Mouse (Mus musculus): Measurements from ENCODE around the gene Wipi2. TPM values are rescaled to one million over a fixed set of nuclear protein-coding genes. Genes with fewer than 3 reads are reported as not detected.

Gene Wipi2
- polyA plus RNA-seq (2014; fragmentation: Nextera tagmentation; extraction: Ambion mirVana): 41.2 and 48.3 TPM in 2 replicates

- WGBS: 91% methylated on average over 2 of the region's 2 CpGs
- H3K27ac ChIP-seq (replicated peaks; ENCODE audit: low read depth, low read length): no peak within 1 kb of the TSS
- H3K9me3 ChIP-seq (ENCODE audit: control insufficient read depth, low read length): no peaks in the 10 kb centered on the region
Measured at GRCm38 (mm10) chr5:142627398-142627797, at the start of gene Wipi2. Wipi2 (plus strand) TSS chr5:142627698.

GRCm38 (mm10) chr5:142578192-142578591, 49.3 kb upstream of the Wipi2 start:
- H3K9ac ChIP-seq (replicated peaks; ENCODE audit: low read length): no peak overlapping the region
- no peak overlapping the region for H3K27ac ChIP-seq (replicated peaks; ENCODE audit: low read depth, low read length)
- ATAC-seq (ENCODE audit: low FRiP score, low TSS enrichment): no peak
- no peak for DNase-seq
- no peaks in the 10 kb centered on the region for H3K27me3 ChIP-seq (ENCODE audit: control insufficient read depth, insufficient read depth, low read length)
- 89% methylated on average over 10 of the region's 10 CpGs for WGBS
- H3K4me2 ChIP-seq (ENCODE audit: low read length): no peak overlapping the region
- no peaks in the 10 kb centered on the region for H3K4me1 ChIP-seq (ENCODE audit: control insufficient read depth, insufficient read depth, low read length)
- no peaks in the 10 kb centered on the region for H3K36me3 ChIP-seq (ENCODE audit: control insufficient read depth, insufficient read depth, low read length)
- 0 out of 2 replicates have a peak, but pooled peaks cover 3% of the 10 kb centered on the region for H3K9me3 ChIP-seq (ENCODE audit: control insufficient read depth, low read length)
- H3K4me3 ChIP-seq (replicated peaks; ENCODE audit: low read depth, low read length): no peak overlapping the region

More at GRCm38 (mm10) chr5:142627398-142627797, at the start of gene Wipi2:
- peak within 1 kb of the TSS; percentile 61 for H3K9ac ChIP-seq (replicated peaks; ENCODE audit: low read length)
- H3K4me3 ChIP-seq (replicated peaks; ENCODE audit: low read depth, low read length): peak within 1 kb of the TSS; percentile 95
- no peak for DNase-seq
- H3K4me2 ChIP-seq (ENCODE audit: low read length): peak within 1 kb of the TSS; percentile 70
- ATAC-seq (ENCODE audit: low FRiP score, low TSS enrichment): no peak
- peaks cover 12% of the 10 kb centered on the region for H3K4me1 ChIP-seq (ENCODE audit: control insufficient read depth, insufficient read depth, low read length)
- H3K36me3 ChIP-seq (ENCODE audit: control insufficient read depth, insufficient read depth, low read length): no peaks in the 10 kb centered on the region
- H3K27me3 ChIP-seq (ENCODE audit: control insufficient read depth, insufficient read depth, low read length): no peaks in the 10 kb centered on the region

DNA sequence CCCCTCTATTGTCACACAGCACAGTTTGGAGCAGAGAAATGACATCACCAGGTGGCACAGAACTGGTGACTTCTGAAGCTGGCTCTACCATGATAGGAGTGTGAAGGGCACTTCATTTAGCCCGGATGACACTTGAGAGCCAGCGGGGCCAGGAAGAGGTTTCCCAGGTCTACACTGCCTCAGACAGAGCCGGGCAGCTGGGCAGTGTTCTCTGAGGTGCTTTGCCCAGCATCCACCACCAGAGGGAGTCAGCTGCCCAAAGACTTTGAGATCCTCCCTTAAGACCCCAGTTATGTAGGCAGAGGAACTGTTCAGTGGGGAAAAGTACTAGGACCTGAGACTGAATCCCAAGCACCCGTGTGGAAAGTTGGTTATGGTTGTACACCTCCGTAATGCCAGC, 46.0 kb upstream of the Wipi2 start:
- Histone ChIP-seq H3K9ac (replicated peaks; ENCODE audit: low read length) (no peak overlapping the region), H3K36me3 (ENCODE audit: control insufficient read depth, insufficient read depth, low read length) (no peaks in the 10 kb centered on the region), H3K27me3 (ENCODE audit: control insufficient read depth, insufficient read depth, low read length) (no peaks in the 10 kb centered on the region), H3K4me1 (ENCODE audit: control insufficient read depth, insufficient read depth, low read length) (peaks cover 6% of the 10 kb centered on the region), H3K9me3 (ENCODE audit: control insufficient read depth, low read length) (0 out of 2 replicates have a peak, but pooled peaks cover 3% of the 10 kb centered on the region), H3K4me3 (replicated peaks; ENCODE audit: low read depth, low read length) (no peak overlapping the region), H3K27ac (replicated peaks; ENCODE audit: low read depth, low read length) (no peak overlapping the region), H3K4me2 (ENCODE audit: low read length) (no peak overlapping the region)
- 24% methylated on average over 5 of the region's 5 CpGs for whole genome bisulfite sequencing
- ATAC-seq (ENCODE audit: low FRiP score, low TSS enrichment): 0 out of 2 replicates have a peak, but pooled peaks have one; percentile 31
- DNase-seq: peak; percentile 89

GRCm38 (mm10) chr5:142583616-142584126, 43.8 kb upstream of the Wipi2 start:
- DNase-seq: peak; percentile 84
- Histone ChIP-seq H3K27ac (replicated peaks; ENCODE audit: low read depth, low read length) (peak overlapping the region; percentile 66), H3K27me3 (ENCODE audit: control insufficient read depth, insufficient read depth, low read length) (no peaks in the 10 kb centered on the region), H3K4me2 (ENCODE audit: low read length) (peak overlapping the region; percentile 31), H3K4me3 (replicated peaks; ENCODE audit: low read depth, low read length) (no peak overlapping the region), H3K36me3 (ENCODE audit: control insufficient read depth, insufficient read depth, low read length) (no peaks in the 10 kb centered on the region), H3K4me1 (ENCODE audit: control insufficient read depth, insufficient read depth, low read length) (peaks cover 9% of the 10 kb centered on the region), H3K9ac (replicated peaks; ENCODE audit: low read length) (no peak overlapping the region), H3K9me3 (ENCODE audit: control insufficient read depth, low read length) (no peaks in the 10 kb centered on the region)
- ATAC-seq (ENCODE audit: low FRiP score, low TSS enrichment): peak; percentile 89
- 13% methylated on average over 14 of the region's 14 CpGs for WGBS

DNA sequence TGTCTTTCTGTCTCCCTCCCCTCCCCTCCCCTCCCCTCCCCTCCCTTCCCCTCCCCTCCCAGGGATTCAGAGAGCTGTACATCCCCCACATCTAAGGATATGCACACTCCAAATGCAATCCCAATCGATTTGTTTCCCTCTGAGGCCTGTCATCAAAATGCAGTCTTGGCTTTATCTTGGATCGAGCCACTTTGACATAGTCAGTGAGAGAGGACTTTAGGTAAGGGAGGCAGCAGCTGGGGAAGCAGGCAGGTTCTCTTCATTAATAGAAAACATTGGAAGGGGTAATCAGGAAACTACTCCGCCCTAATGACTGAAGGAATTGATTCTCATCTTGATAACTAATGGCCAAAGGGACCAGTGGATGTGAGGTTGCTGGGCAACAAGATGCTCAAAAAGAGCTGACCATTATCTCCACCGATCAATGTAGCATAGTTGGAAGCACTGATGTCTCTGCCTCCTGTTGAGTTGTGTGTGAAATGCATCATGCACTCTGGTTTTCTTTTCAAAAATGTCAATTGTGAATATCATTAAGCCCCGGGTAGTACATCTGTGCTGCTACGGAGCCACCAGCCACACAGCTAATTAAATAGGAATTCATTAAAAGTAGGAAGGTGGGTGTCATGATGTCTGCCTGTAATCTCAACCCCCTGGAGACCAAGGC, 36.4 kb upstream of the Wipi2 start:
- Histone ChIP-seq H3K4me2 (ENCODE audit: low read length) (no peak overlapping the region), H3K36me3 (ENCODE audit: control insufficient read depth, insufficient read depth, low read length) (no peaks in the 10 kb centered on the region), H3K9me3 (ENCODE audit: control insufficient read depth, low read length) (no peaks in the 10 kb centered on the region), H3K9ac (replicated peaks; ENCODE audit: low read length) (no peak overlapping the region), H3K27me3 (ENCODE audit: control insufficient read depth, insufficient read depth, low read length) (no peaks in the 10 kb centered on the region), H3K27ac (replicated peaks; ENCODE audit: low read depth, low read length) (peak overlapping the region; percentile 82), H3K4me3 (replicated peaks; ENCODE audit: low read depth, low read length) (no peak overlapping the region), H3K4me1 (ENCODE audit: control insufficient read depth, insufficient read depth, low read length) (peaks cover 6% of the 10 kb centered on the region; the same call in 1 of the 2 replicates)
- ATAC-seq (ENCODE audit: low FRiP score, low TSS enrichment): no peak
- DNase-seq: peak; percentile 56
- 48% methylated on average over 6 of the region's 6 CpGs for WGBS

GRCm38 (mm10) chr5:142595698-142596097, 31.8 kb upstream of the Wipi2 start:
- no peak overlapping the region for H3K4me2 ChIP-seq (ENCODE audit: low read length)
- H3K9me3 ChIP-seq (ENCODE audit: control insufficient read depth, low read length): no peaks in the 10 kb centered on the region
- no peaks in the 10 kb centered on the region for H3K4me1 ChIP-seq (ENCODE audit: control insufficient read depth, insufficient read depth, low read length)
- H3K27me3 ChIP-seq (ENCODE audit: control insufficient read depth, insufficient read depth, low read length): no peaks in the 10 kb centered on the region
- H3K4me3 ChIP-seq (replicated peaks; ENCODE audit: low read depth, low read length): no peak overlapping the region
- ATAC-seq (ENCODE audit: low FRiP score, low TSS enrichment) (no peak), DNase-seq (no peak)
- H3K36me3 ChIP-seq (ENCODE audit: control insufficient read depth, insufficient read depth, low read length): no peaks in the 10 kb centered on the region
- H3K27ac ChIP-seq (replicated peaks; ENCODE audit: low read depth, low read length): no peak overlapping the region
- H3K9ac ChIP-seq (replicated peaks; ENCODE audit: low read length): no peak overlapping the region
- 76% methylated on average over 3 of the region's 3 CpGs for WGBS

DNA sequence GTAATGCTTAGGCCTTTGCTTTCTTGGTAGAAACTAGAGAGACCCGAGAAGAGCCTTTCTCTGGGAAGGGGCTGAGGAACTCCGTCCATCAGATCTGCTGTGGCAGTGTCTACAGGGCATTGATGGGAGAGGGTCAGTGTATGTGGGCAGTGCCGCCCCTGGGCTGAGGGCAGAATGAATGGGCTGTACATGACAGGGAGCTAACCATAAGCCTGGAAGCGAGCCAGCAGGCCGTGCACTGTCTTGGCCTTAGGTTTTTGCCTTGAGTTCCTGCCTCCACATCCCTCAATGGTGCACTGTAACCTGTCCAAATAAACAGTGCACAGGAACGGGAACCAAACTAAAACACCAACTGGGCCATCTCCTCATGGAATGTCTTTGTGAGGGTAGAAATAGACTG, 30.8 kb upstream of the Wipi2 start:
- 78% methylated on average over 6 of the region's 6 CpGs for WGBS
- ATAC-seq (ENCODE audit: low FRiP score, low TSS enrichment) (no peak), DNase-seq (no peak)
- Histone ChIP-seq H3K9ac (replicated peaks; ENCODE audit: low read length) (no peak overlapping the region), H3K27me3 (ENCODE audit: control insufficient read depth, insufficient read depth, low read length) (no peaks in the 10 kb centered on the region), H3K9me3 (ENCODE audit: control insufficient read depth, low read length) (no peaks in the 10 kb centered on the region), H3K4me2 (ENCODE audit: low read length) (no peak overlapping the region), H3K4me1 (ENCODE audit: control insufficient read depth, insufficient read depth, low read length) (no peaks in the 10 kb centered on the region), H3K4me3 (replicated peaks; ENCODE audit: low read depth, low read length) (no peak overlapping the region), H3K36me3 (ENCODE audit: control insufficient read depth, insufficient read depth, low read length) (no peaks in the 10 kb centered on the region), H3K27ac (replicated peaks; ENCODE audit: low read depth, low read length) (no peak overlapping the region)

DNA sequence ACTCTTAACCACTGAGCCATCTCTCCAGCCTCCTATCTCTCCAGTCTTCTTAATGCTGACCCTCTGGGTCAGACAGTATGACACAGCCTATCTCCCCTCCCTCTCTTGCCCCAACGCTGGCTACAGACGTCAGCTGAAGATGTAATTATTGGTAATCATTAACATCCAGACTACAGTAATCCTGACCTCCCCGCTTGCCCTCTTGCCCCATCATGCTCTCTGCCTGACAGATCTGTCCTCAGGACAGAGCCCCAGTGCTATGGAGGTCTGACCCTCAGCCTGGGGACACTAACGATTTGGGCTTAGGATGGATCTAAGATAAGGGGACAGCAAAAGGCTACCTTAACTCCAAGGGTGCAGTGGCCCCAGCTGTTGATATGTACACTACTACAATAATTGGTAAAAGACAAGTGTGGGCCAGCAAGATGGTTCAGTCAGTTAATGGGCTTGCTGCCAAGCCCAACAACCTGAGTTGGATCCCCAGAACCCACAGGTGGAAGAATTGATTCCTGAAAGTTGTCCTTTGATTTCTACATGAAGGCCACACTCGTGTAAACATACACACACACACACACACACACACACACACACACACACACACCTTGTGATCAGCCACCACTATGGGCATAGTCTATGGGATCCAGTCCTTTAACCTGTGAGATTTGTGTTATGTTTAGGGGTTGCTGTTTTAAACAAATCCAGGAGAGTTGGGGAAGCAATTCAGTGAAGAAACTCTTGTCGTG, 29.7 kb upstream of the Wipi2 start:
- Histone ChIP-seq H3K4me2 (ENCODE audit: low read length) (no peak overlapping the region), H3K27ac (replicated peaks; ENCODE audit: low read depth, low read length) (no peak overlapping the region), H3K36me3 (ENCODE audit: control insufficient read depth, insufficient read depth, low read length) (no peaks in the 10 kb centered on the region), H3K27me3 (ENCODE audit: control insufficient read depth, insufficient read depth, low read length) (no peaks in the 10 kb centered on the region), H3K9ac (replicated peaks; ENCODE audit: low read length) (no peak overlapping the region), H3K4me3 (replicated peaks; ENCODE audit: low read depth, low read length) (no peak overlapping the region), H3K9me3 (ENCODE audit: control insufficient read depth, low read length) (no peaks in the 10 kb centered on the region), H3K4me1 (ENCODE audit: control insufficient read depth, insufficient read depth, low read length) (no peaks in the 10 kb centered on the region)
- WGBS: 86% methylated on average over 6 of the region's 6 CpGs
- no peak for DNase-seq
- ATAC-seq (ENCODE audit: low FRiP score, low TSS enrichment): no peak

Measured in midbrain, embryonic 14.5 days (tissue).